Mouse (Mus musculus) thymus, adult 2 months (tissue): ENCODE measurements at regions not wholly inside any gene's neighbourhood (a gene's known extent, or its start where the extent isn't known, plus 50 kb on each side); places are given as distances from the start of the nearest gene placed in this dataset.

Source experiments
- CTCF ChIP-seq: fragments of 200-500 bp; IDR thresholded peaks from 2 replicates; pipeline ENCODE4 v1.5.1; 2012; ENCODE audit warnings: mild to moderate bottlenecking, control low read depth, low read length, moderate library complexity, borderline replicate concordance; ENCODE audit not compliant: control insufficient read depth, poor library complexity, insufficient read depth; ENCODE audit errors: extremely low read depth
- POLR2A ChIP-seq: fragments of 200-500 bp; IDR thresholded peaks from 2 replicates; pipeline ENCODE4 v1.6.1; 2012; ENCODE audit warnings: mild to moderate bottlenecking, low read length, control low read depth, moderate library complexity; ENCODE audit not compliant: control insufficient read depth, poor library complexity, insufficient read depth; ENCODE audit errors: extremely low read depth

- TF ChIP-seq CTCF (no peak), POLR2A (no peak)
Measured at GRCm38 (mm10) chr3:132018505-132018904, 66.6 kb upstream of the Dkk2 start.
